Mouse (Mus musculus) heart, embryonic 13.5 days (tissue): ENCODE data around the gene Ankrd10. TPM values are rescaled to one million over a fixed set of nuclear protein-coding genes. Genes with fewer than 3 reads are reported as not detected.
"Not testable (repeated sequence)": the region's sequence is repeated elsewhere in the genome, so short reads cannot be mapped to it uniquely, and the experiment has no call there.

Experiments
- ATAC-seq: fragments of 200-750 bp; cut with Nextera tagmentation; 2 replicates; pipeline ENCODE4 v1.8.0; 2017; ENCODE audit warnings: moderate TSS enrichment; ENCODE audit not compliant: insufficient number of reproducible peaks, low FRiP score, low TSS enrichment; ENCODE audit errors: extremely low read depth
- H3K27ac ChIP-seq: fragments of 300-500 bp; sonication (generic); replicated peaks from 2 replicates; pipeline ENCODE4 v1.5.1; 2015; ENCODE audit warnings: moderate library complexity, mild to moderate bottlenecking, inconsistent platforms
- H3K27me3 ChIP-seq: fragments of 300-500 bp; sonication (generic); replicated peaks from 2 replicates; pipeline ENCODE4 v1.6.1; 2015; ENCODE audit warnings: mild to moderate bottlenecking, inconsistent platforms
- H3K36me3 ChIP-seq: fragments of 300-500 bp; sonication (generic); 2 replicates; pipeline ENCODE4 v1.6.1; 2015; ENCODE audit warnings: mild to moderate bottlenecking, inconsistent platforms
- H3K4me1 ChIP-seq: fragments of 300-500 bp; sonication (generic); 2 replicates; pipeline ENCODE4 v1.6.1; 2015; ENCODE audit warnings: inconsistent platforms
- H3K4me2 ChIP-seq: fragments of 300-500 bp; sonication (generic); 2 replicates; pipeline ENCODE4 v1.6.1; 2015; ENCODE audit warnings: inconsistent platforms, mild to moderate bottlenecking, moderate library complexity
- H3K4me3 ChIP-seq: fragments of 300-500 bp; sonication (generic); 2 replicates; pipeline ENCODE4 v1.5.1; 2015; ENCODE audit warnings: moderate library complexity, mild to moderate bottlenecking, inconsistent platforms
- H3K9ac ChIP-seq: fragments of 300-500 bp; sonication (generic); 2 replicates; pipeline ENCODE4 v1.6.1; 2015; ENCODE audit warnings: inconsistent platforms, mild to moderate bottlenecking, moderate library complexity
- H3K9me3 ChIP-seq: fragments of 300-500 bp; sonication (generic); 2 replicates; pipeline ENCODE4 v1.6.1; 2016; ENCODE audit warnings: inconsistent platforms
- WGBS: fragments of 180-500 bp; shearing (Covaris S2); methylation state at CpG from one replicate; pipeline ENCODE4 v1.1.7; 2015; ENCODE audit warnings: mixed read lengths; 5-methylcytosine and 5-hydroxymethylcytosine counted together
- polyA plus RNA-seq: library from polyadenylated mRNA; unstranded; fragments of >200 nt; fragmentation: Nextera tagmentation; extraction: Ambion mirVana; gene quantifications from 2 replicates; pipeline ENCODE4 v1.2.1, GENCODE M21; 2015

The Ankrd10 gene
- polyA plus RNA-seq: 51.4 and 55.3 TPM in 2 replicates

DNA sequence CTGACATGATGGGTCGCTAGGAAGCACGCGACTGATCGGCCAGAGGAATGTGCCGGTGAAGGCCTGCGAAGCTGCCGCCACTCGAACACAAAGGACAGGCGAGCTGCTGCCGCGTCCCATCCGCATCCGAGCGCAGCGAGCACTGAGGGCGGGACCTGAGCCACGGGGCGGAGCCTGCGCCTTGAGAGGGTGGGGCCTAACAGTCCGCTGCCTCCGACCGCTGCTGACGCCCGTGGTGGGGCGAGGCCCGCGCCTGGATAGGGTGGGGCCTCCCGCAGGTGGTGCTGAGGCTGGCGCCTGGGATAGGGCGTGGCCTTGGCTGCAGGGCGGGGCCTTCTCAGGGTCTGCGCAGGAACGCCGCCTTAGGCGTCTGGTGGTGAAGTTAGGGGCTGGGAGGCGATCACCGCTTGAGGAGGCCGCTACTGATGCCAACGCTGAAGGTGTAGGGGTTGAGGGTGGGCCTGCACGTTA, at the start of gene Ankrd10:
Gene Ankrd10, minus strand, starts transcription at position 147 of the 471 bp plus-strand sequence.
- no peaks in the 10 kb centered on the region for H3K9me3 ChIP-seq
- no peaks in the 10 kb centered on the region for H3K27me3 ChIP-seq
- peaks cover 46% of the 10 kb centered on the region for H3K4me1 ChIP-seq
- WGBS: under 1% methylated on average over 40 of the region's 40 CpGs
- peak within 1 kb of the TSS; percentile 99 for H3K27ac ChIP-seq
- peak within 1 kb of the TSS; percentile 97 for H3K9ac ChIP-seq
- H3K36me3 ChIP-seq: peaks cover 15% of the 10 kb centered on the region
- peak within 1 kb of the TSS; percentile 94 for H3K4me2 ChIP-seq
- peak; percentile 96 for ATAC-seq
- H3K4me3 ChIP-seq: peak within 1 kb of the TSS; percentile 97

DNA sequence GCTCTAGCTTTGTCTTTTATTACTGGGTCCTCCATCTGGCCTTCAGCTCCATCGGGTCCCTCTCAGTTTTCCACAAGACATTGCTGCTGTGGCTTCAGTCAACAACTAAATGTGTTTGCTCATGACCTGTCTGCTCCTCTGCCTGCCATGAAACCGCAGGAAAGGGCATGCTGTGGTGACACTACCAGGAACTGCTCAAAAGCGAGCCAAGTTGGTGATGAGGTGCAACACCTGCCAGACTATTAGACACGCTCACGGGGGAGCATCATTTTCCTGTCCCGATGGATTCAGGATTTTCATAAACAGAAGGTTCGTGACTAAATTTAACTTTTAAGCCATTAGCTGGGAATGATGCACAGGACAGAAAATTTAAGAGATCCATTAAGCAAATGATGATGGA, 49.0 kb upstream of the Ankrd10 start:
- Histone ChIP-seq H3K4me2 (no peak overlapping the region), H3K9ac (no peak overlapping the region), H3K36me3 (no peaks in the 10 kb centered on the region), H3K4me3 (no peak overlapping the region), H3K27ac (no peak overlapping the region), H3K9me3 (peaks cover 5% of the 10 kb centered on the region; the same call in 1 of the 2 replicates), H3K4me1 (no peaks in the 10 kb centered on the region), H3K27me3 (no peaks in the 10 kb centered on the region)
- WGBS: 82% methylated on average over 7 of the region's 7 CpGs
- no peak for ATAC-seq

DNA sequence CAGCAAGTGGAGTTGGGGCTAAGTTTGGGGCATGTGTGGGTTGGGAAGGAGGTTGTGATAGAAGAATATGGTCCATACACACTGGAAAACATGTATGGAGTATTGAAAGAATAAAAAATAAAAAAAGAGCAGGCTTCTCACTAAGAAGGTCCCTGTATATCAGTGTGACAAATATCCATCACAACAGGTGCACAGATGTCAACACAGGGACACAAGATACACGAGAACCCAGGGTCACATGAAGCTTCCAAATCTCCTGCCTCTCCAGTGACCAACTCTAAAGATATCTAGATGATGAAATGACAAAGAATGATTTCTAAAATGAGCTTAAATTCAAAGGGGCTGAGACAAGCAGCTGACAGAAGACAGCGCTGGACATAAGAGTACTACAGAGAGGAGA, 32.8 kb upstream of the Ankrd10 start:
- no peak overlapping the region for H3K9ac ChIP-seq
- no peak overlapping the region for H3K4me2 ChIP-seq
- H3K4me1 ChIP-seq: 0 out of 2 replicates have a peak, but pooled peaks cover 3% of the 10 kb centered on the region
- no peaks in the 10 kb centered on the region for H3K27me3 ChIP-seq
- ATAC-seq: no peak
- H3K9me3 ChIP-seq: no peaks in the 10 kb centered on the region
- no peaks in the 10 kb centered on the region for H3K36me3 ChIP-seq
- no peak overlapping the region for H3K4me3 ChIP-seq
- H3K27ac ChIP-seq: no peak overlapping the region
- WGBS: 62% methylated on average over 2 of the region's 2 CpGs

DNA sequence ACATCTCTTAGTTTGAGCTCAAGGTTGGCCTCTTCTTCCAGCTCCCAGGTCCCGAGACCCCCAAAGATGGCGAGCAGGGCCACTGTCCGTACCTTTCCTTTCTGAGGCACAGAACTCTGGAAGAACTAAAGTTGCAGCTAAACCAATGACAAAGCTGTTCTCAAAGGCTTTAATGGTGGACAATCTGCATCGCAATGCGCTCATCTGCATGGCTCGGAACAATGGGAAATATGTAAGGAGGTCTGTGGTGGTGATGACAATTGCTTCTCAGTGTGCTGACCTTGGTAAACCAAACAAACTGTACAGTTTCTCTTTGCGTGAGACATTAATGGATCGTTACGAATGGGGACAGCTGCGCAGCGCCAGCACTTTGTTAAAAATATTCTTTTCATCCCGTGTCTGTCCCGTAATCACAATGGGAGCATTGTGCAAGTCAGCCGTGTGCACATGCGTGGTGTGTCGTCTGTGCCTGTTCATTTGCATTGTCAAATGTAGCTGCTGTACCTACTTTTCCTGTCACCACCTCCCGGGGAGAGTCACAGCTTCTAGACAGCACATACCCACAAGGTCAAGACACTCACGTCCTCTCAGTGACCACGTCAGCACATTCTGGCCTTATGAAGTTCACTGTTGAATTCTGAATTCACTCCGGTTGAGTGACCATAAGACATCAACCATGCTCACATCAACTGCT, 30.6 kb upstream of the Ankrd10 start:
- H3K4me1 ChIP-seq, H3K9me3 ChIP-seq, H3K27me3 ChIP-seq, H3K27ac ChIP-seq, H3K36me3 ChIP-seq, H3K4me3 ChIP-seq, H3K9ac ChIP-seq, ATAC-seq: not testable (repeated sequence)
- 0 out of 2 replicates have a peak overlapping the region, but pooled peaks have one; percentile 9 for H3K4me2 ChIP-seq
- WGBS: 66% methylated on average over 20 of the region's 20 CpGs

DNA sequence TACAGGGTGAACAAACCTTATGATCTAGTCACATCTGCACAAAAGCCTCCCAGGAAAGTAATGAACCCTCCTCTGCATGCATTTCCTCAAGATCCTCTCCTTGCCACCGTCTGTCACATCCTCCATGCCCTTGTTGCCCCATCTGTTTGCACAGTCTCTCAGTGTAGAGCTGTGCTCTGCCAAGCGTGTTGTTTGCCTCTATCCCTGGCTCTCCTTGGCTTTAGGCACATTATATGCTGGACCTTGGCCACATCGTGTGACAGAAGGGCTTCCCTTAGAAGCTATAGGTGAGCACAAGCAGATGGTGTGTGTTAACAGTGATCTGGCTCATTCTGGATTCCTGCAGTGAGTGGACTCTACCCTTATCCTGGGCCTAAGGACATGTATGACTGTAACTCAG, 26.4 kb upstream of the Ankrd10 start:
- Histone ChIP-seq H3K9me3 (no peaks in the 10 kb centered on the region), H3K4me1 (0 out of 2 replicates have a peak, but pooled peaks cover 5% of the 10 kb centered on the region), H3K27me3 (0 out of 2 replicates have a peak, but pooled peaks cover 5% of the 10 kb centered on the region), H3K27ac (no peak overlapping the region), H3K4me3 (no peak overlapping the region), H3K9ac (no peak overlapping the region), H3K36me3 (no peaks in the 10 kb centered on the region), H3K4me2 (no peak overlapping the region)
- no peak for ATAC-seq
- 78% methylated on average over 3 of the region's 3 CpGs for WGBS

DNA sequence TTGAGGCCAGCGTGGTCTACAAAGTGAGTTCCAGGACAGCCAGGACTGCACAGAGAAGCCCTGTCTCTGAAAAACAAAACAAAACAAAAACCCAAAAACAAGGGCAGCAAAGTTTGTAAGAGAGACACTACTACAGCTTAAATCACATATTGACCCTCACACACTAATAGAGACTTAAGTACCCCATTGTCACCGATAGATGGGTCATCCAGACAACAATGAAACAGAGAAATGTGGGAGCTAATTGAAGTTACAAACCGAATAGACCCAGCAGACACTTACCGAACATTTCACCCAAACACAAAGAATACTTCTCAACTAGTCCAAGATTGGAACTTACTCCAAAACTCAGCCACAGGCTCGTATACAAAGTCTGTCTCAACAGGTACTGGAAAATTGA, 14.5 kb upstream of the Ankrd10 start:
- Histone ChIP-seq H3K4me1 (no peaks in the 10 kb centered on the region), H3K9ac (no peak overlapping the region), H3K4me3 (no peak overlapping the region), H3K36me3 (no peaks in the 10 kb centered on the region), H3K4me2 (no peak overlapping the region), H3K27me3 (no peaks in the 10 kb centered on the region), H3K9me3 (no peaks in the 10 kb centered on the region), H3K27ac (no peak overlapping the region)
- 85% methylated on average over 5 of the region's 5 CpGs for WGBS
- no peak for ATAC-seq

DNA sequence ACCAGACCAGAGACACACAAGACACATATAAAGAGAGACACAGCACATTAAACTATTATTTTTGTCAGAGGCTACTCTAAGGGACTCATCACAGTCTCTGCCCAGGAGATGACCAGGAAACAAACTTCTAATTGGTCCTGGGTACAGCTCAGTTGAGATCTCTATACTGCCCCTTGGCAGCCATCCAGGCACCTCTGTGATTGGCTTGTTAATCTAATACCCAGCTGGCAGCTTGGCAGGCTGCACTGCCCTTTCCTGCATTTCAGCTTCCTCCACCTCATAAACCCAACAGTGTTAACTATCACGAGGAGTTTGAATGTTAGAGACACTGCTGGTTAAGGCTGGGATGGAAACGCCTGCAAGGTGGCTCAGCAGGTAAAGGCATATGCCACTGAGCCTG, 7.6 kb upstream of the Ankrd10 start:
- H3K36me3 ChIP-seq: peaks cover 6% of the 10 kb centered on the region
- 0 out of 2 replicates have a peak, but pooled peaks cover 2% of the 10 kb centered on the region for H3K4me1 ChIP-seq
- no peak for ATAC-seq
- no peaks in the 10 kb centered on the region for H3K27me3 ChIP-seq
- 68% methylated on average over 2 of the region's 2 CpGs for WGBS
- no peak overlapping the region for H3K9ac ChIP-seq
- peaks cover 7% of the 10 kb centered on the region; the same call in 1 of the 2 replicates for H3K9me3 ChIP-seq
- H3K4me3 ChIP-seq: no peak overlapping the region
- H3K27ac ChIP-seq: no peak overlapping the region
- no peak overlapping the region for H3K4me2 ChIP-seq

DNA sequence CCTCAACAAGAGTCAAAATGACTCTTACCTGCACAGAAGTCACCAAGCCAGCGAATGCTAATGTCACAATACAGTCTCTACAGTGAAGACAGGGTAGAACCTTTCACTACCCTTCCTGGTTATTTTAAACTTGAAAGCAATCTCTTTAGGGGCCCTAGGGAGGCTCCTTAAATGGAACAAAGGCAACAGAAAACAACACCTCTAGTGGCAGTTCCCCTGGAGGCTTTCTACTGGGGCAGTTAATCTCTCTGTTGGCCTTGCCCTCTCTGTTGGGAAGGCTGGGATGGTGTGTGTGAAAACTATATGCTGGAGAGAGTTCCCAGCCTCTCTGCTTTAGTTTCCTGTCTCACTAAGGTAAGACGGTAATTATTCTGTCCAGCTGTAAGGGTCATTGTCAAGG, 5.0 kb upstream of the Ankrd10 start:
- no peak overlapping the region for H3K9ac ChIP-seq

DNA sequence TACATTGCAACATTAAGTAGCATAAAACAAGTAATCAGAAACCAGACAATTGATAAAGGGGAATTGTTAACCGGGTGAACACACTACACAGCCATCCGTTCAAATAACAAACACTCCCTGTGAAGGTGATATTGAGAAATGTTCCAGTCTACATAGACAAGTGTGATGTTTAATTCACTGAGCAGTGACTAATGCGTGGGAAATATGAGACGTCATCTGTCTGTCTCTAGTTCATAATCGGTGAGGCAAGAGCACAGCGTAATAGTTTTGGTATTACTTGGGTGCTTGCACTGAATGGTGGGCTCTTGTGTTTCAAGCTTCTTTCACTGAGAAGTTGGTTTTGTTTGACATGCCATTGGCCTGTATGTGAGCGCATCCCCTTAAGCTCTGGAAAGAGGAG, 2.0 kb upstream of the Ankrd10 start:
- Histone ChIP-seq H3K4me2 (no peak overlapping the region), H3K27ac (no peak overlapping the region), H3K4me1 (peaks cover 32% of the 10 kb centered on the region), H3K9ac (no peak overlapping the region), H3K4me3 (no peak overlapping the region), H3K36me3 (peaks cover 6% of the 10 kb centered on the region), H3K27me3 (no peaks in the 10 kb centered on the region), H3K9me3 (peaks cover 7% of the 10 kb centered on the region; the same call in 1 of the 2 replicates)
- WGBS: 87% methylated on average over 7 of the region's 7 CpGs
- ATAC-seq: no peak

More for the DNA sequence above, 5.0 kb upstream of the Ankrd10 start:
- peaks cover 6% of the 10 kb centered on the region for H3K36me3 ChIP-seq
- H3K27me3 ChIP-seq: no peaks in the 10 kb centered on the region
- H3K9me3 ChIP-seq: peaks cover 7% of the 10 kb centered on the region; the same call in 1 of the 2 replicates
- H3K4me2 ChIP-seq: no peak overlapping the region
- no peak overlapping the region for H3K4me3 ChIP-seq
- 48% methylated on average over 2 of the region's 2 CpGs for WGBS
- H3K27ac ChIP-seq: no peak overlapping the region
- H3K4me1 ChIP-seq: peaks cover 13% of the 10 kb centered on the region
- ATAC-seq: no peak

DNA sequence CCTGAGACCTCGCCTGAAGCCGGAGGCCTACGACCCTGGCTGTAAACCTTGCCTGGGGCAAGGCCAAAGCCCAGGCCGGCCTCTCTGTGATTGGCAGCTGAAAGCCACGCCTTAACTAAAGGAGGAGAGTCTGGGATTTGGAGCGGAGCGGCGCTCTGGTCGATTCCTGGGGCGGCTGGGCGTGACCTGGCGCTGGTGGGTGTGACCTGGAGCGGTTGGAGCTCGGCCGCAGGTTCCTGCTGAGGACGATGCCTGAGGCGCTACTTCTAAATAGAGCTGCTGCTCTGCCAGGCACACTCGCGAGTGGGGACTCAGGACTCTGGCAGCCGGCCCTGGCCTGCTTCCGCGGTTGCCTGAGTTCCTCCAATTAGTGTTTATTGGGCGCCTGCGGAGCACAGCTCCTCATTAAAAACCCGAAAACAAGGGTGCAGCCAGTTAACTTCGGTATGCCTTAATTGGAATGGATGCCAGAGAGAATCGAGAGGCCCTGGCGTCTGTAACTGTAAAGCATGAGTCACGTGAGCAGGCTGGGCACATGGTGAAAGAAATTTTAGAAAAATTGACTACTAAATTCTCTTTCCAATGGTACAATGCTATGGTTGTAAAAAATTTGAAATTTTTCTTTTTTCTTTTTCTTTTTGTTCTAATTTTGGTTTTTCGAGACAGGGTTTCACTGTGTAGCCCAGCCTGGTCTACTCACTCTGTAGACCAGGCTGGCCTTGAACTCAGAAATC, 934 bp upstream of the Ankrd10 start:
- Histone ChIP-seq H3K9me3 (0 out of 2 replicates have a peak, but pooled peaks cover 4% of the 10 kb centered on the region), H3K4me3 (peak overlapping the region; percentile 97), H3K4me2 (peak overlapping the region; percentile 94), H3K27ac (peak overlapping the region; percentile 99), H3K36me3 (peaks cover 13% of the 10 kb centered on the region), H3K4me1 (peaks cover 42% of the 10 kb centered on the region), H3K9ac (peak overlapping the region; percentile 97), H3K27me3 (no peaks in the 10 kb centered on the region)
- 3% methylated on average over 30 of the region's 30 CpGs for WGBS
- peak; percentile 51 for ATAC-seq

DNA sequence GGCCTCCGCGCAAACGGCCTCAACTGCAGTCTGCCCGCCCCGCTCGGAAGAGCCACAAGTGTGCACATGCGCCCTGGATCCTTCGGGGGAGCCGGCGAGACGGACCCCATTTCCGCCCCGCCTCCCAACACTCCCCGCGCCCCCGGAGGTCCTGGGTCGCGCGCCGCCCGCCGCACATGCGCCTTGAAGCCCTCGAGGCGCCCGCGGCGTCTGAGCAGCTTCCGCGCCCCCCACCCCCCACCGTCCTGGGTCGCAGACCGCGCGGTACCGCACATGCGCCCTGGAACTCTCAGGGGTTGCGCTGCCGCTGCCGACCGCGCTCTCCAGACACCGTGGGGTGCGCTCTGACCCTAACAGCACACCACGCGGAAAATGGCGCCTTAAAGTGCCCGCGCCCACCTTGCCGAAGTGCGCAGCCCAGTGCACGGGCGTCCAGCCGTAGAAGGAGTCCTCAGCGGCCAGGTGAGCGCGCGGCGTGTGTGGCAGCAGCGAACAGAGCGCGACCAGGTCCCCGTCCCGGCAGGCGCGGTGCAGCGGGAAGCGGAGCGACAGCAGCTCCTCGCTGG, 462 bp downstream of the Ankrd10 start:
- Histone ChIP-seq H3K36me3 (peaks cover 20% of the 10 kb centered on the region), H3K4me2 (peak overlapping the region; percentile 94), H3K4me3 (peak overlapping the region; percentile 97), H3K4me1 (peaks cover 50% of the 10 kb centered on the region), H3K27ac (peak overlapping the region; percentile 99), H3K9ac (peak overlapping the region; percentile 97), H3K27me3 (no peaks in the 10 kb centered on the region), H3K9me3 (no peaks in the 10 kb centered on the region)
- under 1% methylated on average over 70 of the region's 70 CpGs for WGBS
- peak; percentile 45 for ATAC-seq
